Mouse (Mus musculus) CH12.LX (cell line): ENCODE measurements at regions not wholly inside any gene's neighbourhood (a gene's known extent, or its start where the extent isn't known, plus 50 kb on each side); places are given as distances from the start of the nearest gene placed in this dataset.

ENCODE experiments used
- CTCF ChIP-seq, 2 experiments: IDR thresholded peaks in 1 of 2; conservative IDR thresholded peaks in 1 of 2; 2 replicates each; pipeline ENCODE4 v1.5.1; 2011 to 2012; ENCODE audit warnings: low read depth in 2 of 2, low read length in 2 of 2, improper control_type of control experiment in 1 of 2, inconsistent platforms in 1 of 2, mild to moderate bottlenecking in 1 of 2, moderate library complexity in 1 of 2
- E2F4 ChIP-seq: IDR thresholded peaks from 2 replicates; pipeline ENCODE4 v1.6.1; 2011; ENCODE audit warnings: low read depth, low read length, improper control_type of control experiment; ENCODE audit not compliant: insufficient replicate concordance
- EP300 ChIP-seq: IDR thresholded peaks from 2 replicates; pipeline ENCODE4 v1.6.1; 2011; ENCODE audit warnings: low read length, improper control_type of control experiment
- KAT2A ChIP-seq: IDR thresholded peaks from 2 replicates; pipeline ENCODE4 v1.6.1; 2012; ENCODE audit warnings: low read length, improper control_type of control experiment, inconsistent platforms; ENCODE audit not compliant: insufficient replicate concordance
- MEF2A ChIP-seq: IDR thresholded peaks from 2 replicates; pipeline ENCODE4 v1.6.1; 2014; ENCODE audit warnings: low read depth, mild to moderate bottlenecking, inconsistent platforms, low read length, improper control_type of control experiment, borderline replicate concordance
- MYC ChIP-seq: IDR thresholded peaks from 2 replicates; pipeline ENCODE4 v1.6.1; 2011; ENCODE audit warnings: low read depth, mild to moderate bottlenecking, improper control_type of control experiment, low read length

DNA sequence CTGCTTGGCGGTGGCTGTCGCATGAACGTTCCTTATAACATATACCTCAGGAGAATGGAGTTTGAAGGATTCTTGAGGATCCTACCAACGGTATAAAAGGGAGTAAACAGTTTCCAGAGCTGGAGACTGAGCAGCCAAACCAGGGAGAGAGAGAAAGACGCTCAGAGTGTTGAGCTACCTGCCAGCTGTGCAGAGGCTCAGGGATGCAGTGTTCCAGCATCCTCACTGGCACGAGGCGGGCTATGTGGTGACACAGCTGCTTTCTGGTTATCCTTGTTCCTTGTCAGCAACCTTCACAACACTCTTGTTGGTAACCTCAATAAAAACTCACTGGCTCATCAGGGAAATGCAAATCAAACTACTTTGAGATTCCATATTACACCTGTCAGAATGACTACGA lies 84.1 kb upstream of the Armc2 start:
- TF ChIP-seq EP300: no peak
- no peak for TF ChIP-seq CTCF (conservative IDR thresholded peaks at IDR 0.05 in 1 of 2, IDR thresholded peaks at IDR 0.05 in 1 of 2; ENCODE audit: low read depth in 2 of 2, low read length in 2 of 2)
- TF ChIP-seq MYC: no peak
- no peak for TF ChIP-seq E2F4
- TF ChIP-seq KAT2A: no peak
- TF ChIP-seq MEF2A: no peak
